Mouse (Mus musculus) stomach, embryonic 15.5 days (tissue): ENCODE results near the gene Dhx35. TPM values are rescaled to one million over a fixed set of nuclear protein-coding genes. Genes with fewer than 3 reads are reported as not detected.

Experiments
- ATAC-seq: fragments of 200-750 bp; cut with Nextera tagmentation; 2 replicates; pipeline ENCODE4 v1.8.0; 2017; ENCODE audit warnings: low read depth, moderate number of reproducible peaks, moderate TSS enrichment; ENCODE audit not compliant: insufficient read depth, low FRiP score
- H3K27ac ChIP-seq: fragments of 300-500 bp; sonication (generic); 2 replicates; pipeline ENCODE4 v1.5.1; 2015; ENCODE audit warnings: mild to moderate bottlenecking, inconsistent platforms
- H3K27me3 ChIP-seq: fragments of 300-500 bp; sonication (generic); replicated peaks from 2 replicates; pipeline ENCODE4 v1.6.1; 2015; ENCODE audit warnings: inconsistent platforms
- H3K36me3 ChIP-seq: fragments of 300-500 bp; sonication (generic); 2 replicates; pipeline ENCODE4 v1.6.1; 2015; ENCODE audit warnings: inconsistent platforms
- H3K4me1 ChIP-seq: fragments of 300-500 bp; sonication (generic); 2 replicates; pipeline ENCODE4 v1.6.1; 2015; ENCODE audit warnings: inconsistent platforms
- H3K4me2 ChIP-seq: fragments of 300-500 bp; sonication (generic); 2 replicates; pipeline ENCODE4 v1.6.1; 2015; ENCODE audit warnings: mild to moderate bottlenecking, inconsistent platforms
- H3K4me3 ChIP-seq: fragments of 300-500 bp; sonication (generic); replicated peaks from 2 replicates; pipeline ENCODE4 v1.5.1; 2015; ENCODE audit warnings: inconsistent platforms
- H3K9ac ChIP-seq: fragments of 300-500 bp; sonication (generic); 2 replicates; pipeline ENCODE4 v1.6.1; 2015; ENCODE audit warnings: inconsistent platforms
- H3K9me3 ChIP-seq: fragments of 300-500 bp; sonication (generic); 2 replicates; pipeline ENCODE4 v1.6.1; 2016; ENCODE audit warnings: inconsistent platforms
- WGBS: fragments of 180-500 bp; shearing (Covaris S2); methylation state at CpG from one replicate; pipeline ENCODE4 v1.1.7; 2015; 5-methylcytosine and 5-hydroxymethylcytosine counted together
- polyA plus RNA-seq: library from polyadenylated mRNA; unstranded; fragments of >200 nt; fragmentation: Nextera tagmentation; extraction: Ambion mirVana; gene quantifications from 2 replicates; pipeline ENCODE4 v1.2.1, GENCODE M21; 2015

Gene Dhx35
- polyA plus RNA-seq: 11.7 and 12.0 TPM in 2 replicates

GRCm38 (mm10) chr2:158794494-158795004 lies at the start of gene Dhx35:
Gene Dhx35, plus strand, starts transcription at chr2:158794807.
- H3K9me3 ChIP-seq: no peaks in the 10 kb centered on the region
- peaks cover 11% of the 10 kb centered on the region for H3K4me1 ChIP-seq
- WGBS: under 1% methylated on average over 32 of the region's 33 CpGs
- H3K9ac ChIP-seq: peak within 1 kb of the TSS; percentile 59
- H3K27me3 ChIP-seq: no peaks in the 10 kb centered on the region
- peak; percentile 98 for ATAC-seq
- no peaks in the 10 kb centered on the region for H3K36me3 ChIP-seq
- peak within 1 kb of the TSS; percentile 90 for H3K4me3 ChIP-seq
- H3K27ac ChIP-seq: peak within 1 kb of the TSS; percentile 83
- H3K4me2 ChIP-seq: peak within 1 kb of the TSS; percentile 76

GRCm38 (mm10) chr2:158745049-158745482 lies 49.5 kb upstream of the Dhx35 start:
- Histone ChIP-seq H3K4me3 (no peak overlapping the region), H3K27ac (no peak overlapping the region), H3K4me1 (no peaks in the 10 kb centered on the region), H3K9ac (no peak overlapping the region), H3K4me2 (no peak overlapping the region), H3K27me3 (no peaks in the 10 kb centered on the region), H3K9me3 (no peaks in the 10 kb centered on the region), H3K36me3 (no peaks in the 10 kb centered on the region)
- WGBS: 18% methylated on average over 2 of the region's 2 CpGs
- ATAC-seq: peak; percentile 22; the same call in 1 of the 2 replicates

- no peak overlapping the region for H3K4me3 ChIP-seq
- 61% methylated on average over 11 of the region's 11 CpGs for WGBS
- no peaks in the 10 kb centered on the region for H3K4me1 ChIP-seq
- H3K27me3 ChIP-seq: no peaks in the 10 kb centered on the region
- H3K27ac ChIP-seq: no peak overlapping the region
- H3K9ac ChIP-seq: no peak overlapping the region
- no peak for ATAC-seq
- no peaks in the 10 kb centered on the region for H3K9me3 ChIP-seq
- no peak overlapping the region for H3K4me2 ChIP-seq
- H3K36me3 ChIP-seq: no peaks in the 10 kb centered on the region
Measured at GRCm38 (mm10) chr2:158746164-158746563, 48.4 kb upstream of the Dhx35 start.

GRCm38 (mm10) chr2:158749366-158749765 lies 45.2 kb upstream of the Dhx35 start:
- H3K27me3 ChIP-seq: no peaks in the 10 kb centered on the region
- no peaks in the 10 kb centered on the region for H3K36me3 ChIP-seq
- no peak overlapping the region for H3K27ac ChIP-seq
- no peaks in the 10 kb centered on the region for H3K4me1 ChIP-seq
- H3K9me3 ChIP-seq: no peaks in the 10 kb centered on the region
- no peak for ATAC-seq
- H3K9ac ChIP-seq: no peak overlapping the region
- H3K4me3 ChIP-seq: no peak overlapping the region
- WGBS: 88% methylated on average over 9 of the region's 9 CpGs
- no peak overlapping the region for H3K4me2 ChIP-seq

GRCm38 (mm10) chr2:158760231-158760630 lies 34.4 kb upstream of the Dhx35 start:
- H3K27ac ChIP-seq: no peak overlapping the region
- H3K4me1 ChIP-seq: no peaks in the 10 kb centered on the region
- ATAC-seq: no peak
- no peak overlapping the region for H3K9ac ChIP-seq
- no peaks in the 10 kb centered on the region for H3K27me3 ChIP-seq
- no peak overlapping the region for H3K4me2 ChIP-seq
- WGBS: 67% methylated on average over 2 of the region's 2 CpGs
- H3K9me3 ChIP-seq: no peaks in the 10 kb centered on the region
- no peaks in the 10 kb centered on the region for H3K36me3 ChIP-seq
- no peak overlapping the region for H3K4me3 ChIP-seq

- Histone ChIP-seq H3K4me3 (no peak overlapping the region), H3K4me2 (no peak overlapping the region), H3K36me3 (no peaks in the 10 kb centered on the region), H3K27ac (no peak overlapping the region), H3K9ac (no peak overlapping the region), H3K27me3 (no peaks in the 10 kb centered on the region), H3K4me1 (no peaks in the 10 kb centered on the region), H3K9me3 (no peaks in the 10 kb centered on the region)
- no peak for ATAC-seq
- 76% methylated on average over 5 of the region's 5 CpGs for WGBS
Measured at GRCm38 (mm10) chr2:158762339-158762738, 32.3 kb upstream of the Dhx35 start.

- peak within 1 kb of the TSS; percentile 75 for H3K27ac ChIP-seq
- no peaks in the 10 kb centered on the region for H3K36me3 ChIP-seq
- no peaks in the 10 kb centered on the region for H3K9me3 ChIP-seq
- H3K4me1 ChIP-seq: peaks cover 36% of the 10 kb centered on the region
- H3K9ac ChIP-seq: peak within 1 kb of the TSS; percentile 62
- WGBS: under 1% methylated on average over 48 of the region's 48 CpGs
- H3K4me3 ChIP-seq: peak within 1 kb of the TSS; percentile 76
- peak; percentile 97 for ATAC-seq
- no peaks in the 10 kb centered on the region for H3K27me3 ChIP-seq
- H3K4me2 ChIP-seq: peak within 1 kb of the TSS; percentile 97
Measured at GRCm38 (mm10) chr2:158767742-158768339, 26.8 kb upstream of the Dhx35 start, which contains the start of gene Fam83d. Gene Fam83d, plus strand, starts transcription at chr2:158768093.

GRCm38 (mm10) chr2:158768350-158768749 lies 26.3 kb upstream of the Dhx35 start:
- Histone ChIP-seq H3K27ac (peak overlapping the region; percentile 75), H3K27me3 (no peaks in the 10 kb centered on the region), H3K36me3 (no peaks in the 10 kb centered on the region), H3K9me3 (no peaks in the 10 kb centered on the region), H3K4me2 (peak overlapping the region; percentile 97), H3K9ac (peak overlapping the region; percentile 62), H3K4me1 (peaks cover 36% of the 10 kb centered on the region), H3K4me3 (peak overlapping the region; percentile 76)
- ATAC-seq: peak; percentile 7; the same call in 1 of the 2 replicates
- under 1% methylated on average over 37 of the region's 37 CpGs for WGBS

GRCm38 (mm10) chr2:158768771-158769170 lies 25.8 kb upstream of the Dhx35 start:
- peak overlapping the region; percentile 76 for H3K4me3 ChIP-seq
- H3K9me3 ChIP-seq: no peaks in the 10 kb centered on the region
- H3K9ac ChIP-seq: peak overlapping the region; percentile 62; the same call in 1 of the 2 replicates
- H3K4me1 ChIP-seq: peaks cover 36% of the 10 kb centered on the region
- no peaks in the 10 kb centered on the region for H3K36me3 ChIP-seq
- peak overlapping the region; percentile 97 for H3K4me2 ChIP-seq
- peak overlapping the region; percentile 75; the same call in 1 of the 2 replicates for H3K27ac ChIP-seq
- 4% methylated on average over 5 of the region's 5 CpGs for WGBS
- peak; percentile 63 for ATAC-seq
- no peaks in the 10 kb centered on the region for H3K27me3 ChIP-seq

- Histone ChIP-seq H3K4me1 (peaks cover 43% of the 10 kb centered on the region), H3K27ac (peak overlapping the region; percentile 26; the same call in 1 of the 2 replicates), H3K27me3 (no peaks in the 10 kb centered on the region), H3K4me2 (peak overlapping the region; percentile 97), H3K9me3 (no peaks in the 10 kb centered on the region), H3K4me3 (peak overlapping the region; percentile 76), H3K9ac (no peak overlapping the region; the same call in 1 of the 2 replicates), H3K36me3 (0 out of 2 replicates have a peak, but pooled peaks cover 3% of the 10 kb centered on the region)
- no peak for ATAC-seq
- 26% methylated on average over 13 of the region's 13 CpGs for WGBS
Measured at GRCm38 (mm10) chr2:158770126-158770757, 24.4 kb upstream of the Dhx35 start.

- 39% methylated on average over 11 of the region's 11 CpGs for WGBS
- Histone ChIP-seq H3K36me3 (0 out of 2 replicates have a peak, but pooled peaks cover 3% of the 10 kb centered on the region), H3K27me3 (no peaks in the 10 kb centered on the region), H3K9ac (no peak overlapping the region), H3K27ac (no peak overlapping the region), H3K9me3 (no peaks in the 10 kb centered on the region), H3K4me1 (peaks cover 47% of the 10 kb centered on the region), H3K4me3 (no peak overlapping the region), H3K4me2 (peak overlapping the region; percentile 97)
- ATAC-seq: no peak
Measured at GRCm38 (mm10) chr2:158771066-158771763, 23.4 kb upstream of the Dhx35 start.
